Mouse (Mus musculus) effector memory CD4-positive, alpha-beta T cell, adult 5 months (primary cell): Measurements from ENCODE around the gene Ephb1. TPM values are rescaled to one million over a fixed set of nuclear protein-coding genes. Genes with fewer than 3 reads are reported as not detected.

Experiments used
- polyA plus RNA-seq: library from polyadenylated mRNA; unstranded; fragments of 100-300 nt; shearing (Covaris generic); gene quantifications from one replicate; pipeline ENCODE4 v1.2.1, GENCODE M21; 2017

Gene Ephb1
- not detected for polyA plus RNA-seq

GRCm38 (mm10) chr9:102354561-102354973 lies at the start of gene Ephb1:
TSS of gene Ephb1 (minus strand) at chr9:102354693.

Other genes starting within 250 kb of the Ephb1 start
- gene Ky, start 151.1 kb upstream of the Ephb1 start, polyA plus RNA-seq: not detected